Comparison of ENCODE assay signal across 8 mouse cellular contexts in genomic region chr17:86905297-86906135, GRCm38 (mm10). TPM values are rescaled to one million over a fixed set of nuclear protein-coding genes. Genes with fewer than 3 reads are reported as not detected.
DNase-seq lines count a peak whose midpoint lies in the region; ATAC-seq and TF ChIP-seq lines count a peak whose summit lies in the region.

No protein-coding gene starts in this region.

- H3K4me1 ChIP-seq in ES-Bruce4 (ENCODE audit: control insufficient read depth, insufficient read depth, low read length), result no peaks in the 10 kb centered on the region
- H3K4me1 ChIP-seq in forebrain, embryonic 13.5 days, result peaks cover 31% of the 10 kb centered on the region
- H3K4me1 ChIP-seq in hindbrain, embryonic 10.5 days (replicated peaks), result peaks cover 34% of the 10 kb centered on the region
- peaks cover 6% of the 10 kb centered on the region; the same call in 1 of the 2 replicates for H3K4me1 ChIP-seq in lung, postnatal 0 days (ENCODE audit: insufficient read depth, low read depth, low read length)

- no peak for TF ChIP-seq EP300 in ES-Bruce4 (IDR thresholded peaks at IDR 0.05; ENCODE audit: insufficient read depth, low read depth, low read length)
- 0 out of 2 replicates have a peak, but pooled peaks have one; percentile 25 for TF ChIP-seq EP300 in lung, postnatal 0 days (IDR thresholded peaks at IDR 0.05)

- WGBS in forebrain, embryonic 13.5 days, result 17% methylated on average over 19 of the region's 19 CpGs
- WGBS in hindbrain, embryonic 10.5 days, result 23% methylated on average over 19 of the region's 19 CpGs
- WGBS in lung, postnatal 0 days, result 24% methylated on average over 19 of the region's 19 CpGs

- no peak for TF ChIP-seq POLR2A in ES-Bruce4 (IDR thresholded peaks at IDR 0.05; ENCODE audit: insufficient read depth, low read length)

- TF ChIP-seq CTCF in ES-Bruce4 (IDR thresholded peaks at IDR 0.05; ENCODE audit: low read depth, low read length), result peak; percentile 4
- peak; percentile 75 for TF ChIP-seq CTCF in lung, postnatal 0 days (IDR thresholded peaks at IDR 0.05)

- peak overlapping the region; percentile 27 for H3K4me2 ChIP-seq in forebrain, embryonic 13.5 days
- 0 out of 2 replicates have a peak overlapping the region, but pooled peaks have one; percentile 1 for H3K4me2 ChIP-seq in lung, postnatal 0 days (replicated peaks; ENCODE audit: low read depth, low read length)

- no peaks in the 10 kb centered on the region for H3K9me3 ChIP-seq in ES-Bruce4 (replicated peaks; ENCODE audit: control insufficient read depth, insufficient read depth, low read length, poor library complexity, severe bottlenecking)
- no peaks in the 10 kb centered on the region for H3K9me3 ChIP-seq in forebrain, embryonic 13.5 days (replicated peaks)
- H3K9me3 ChIP-seq in hindbrain, embryonic 10.5 days, result no peaks in the 10 kb centered on the region
- H3K9me3 ChIP-seq in lung, postnatal 0 days (ENCODE audit: low read length), result no peaks in the 10 kb centered on the region

- no peaks in the 10 kb centered on the region for H3K36me3 ChIP-seq in ES-Bruce4 (ENCODE audit: control insufficient read depth, insufficient read depth, low read length, poor library complexity, severe bottlenecking)
- no peaks in the 10 kb centered on the region for H3K36me3 ChIP-seq in forebrain, embryonic 13.5 days (ENCODE audit: poor library complexity, severe bottlenecking)
- H3K36me3 ChIP-seq in hindbrain, embryonic 10.5 days, result no peaks in the 10 kb centered on the region
- no peaks in the 10 kb centered on the region for H3K36me3 ChIP-seq in lung, postnatal 0 days (ENCODE audit: insufficient read depth, low read length)

- H3K9ac ChIP-seq in ES-Bruce4 (ENCODE audit: low read depth, poor library complexity, severe bottlenecking), result no peak overlapping the region
- peak overlapping the region; percentile 26 for H3K9ac ChIP-seq in forebrain, embryonic 13.5 days
- no peak overlapping the region for H3K9ac ChIP-seq in lung, postnatal 0 days (replicated peaks; ENCODE audit: low read depth)

- H3K4me3 ChIP-seq in ES-Bruce4 (ENCODE audit: low read depth, low read length), result no peak overlapping the region
- H3K4me3 ChIP-seq in forebrain, embryonic 13.5 days, result no peak overlapping the region
- H3K4me3 ChIP-seq in hindbrain, embryonic 10.5 days, result no peak overlapping the region; the same call in 1 of the 2 replicates
- H3K4me3 ChIP-seq in lung, postnatal 0 days (ENCODE audit: low read depth, low read length), result no peak overlapping the region

- DNase-seq in brain, embryonic 18.5 days (ENCODE audit: low read depth, low spot score), result peak; percentile 37
- peak; percentile 68 for DNase-seq in hindbrain, embryonic 10.5 days (ENCODE audit: low spot score)
- DNase-seq in layer of hippocampus, adult 8-10 months (ENCODE audit: low spot score in 2 of 2), result peak; percentile 44 to 52
- DNase-seq in lung, postnatal 0 days (ENCODE audit: low spot score), result peak; percentile 76
- DNase-seq in retina, postnatal 7 days (ENCODE audit: low read depth, low spot score), result peak; percentile 45
- no peak for DNase-seq in spleen, adult 18-20 months

- H3K27me3 ChIP-seq in ES-Bruce4 (ENCODE audit: control insufficient read depth, insufficient read depth, low read length, poor library complexity, severe bottlenecking), result no peaks in the 10 kb centered on the region
- no peaks in the 10 kb centered on the region for H3K27me3 ChIP-seq in forebrain, embryonic 13.5 days
- H3K27me3 ChIP-seq in hindbrain, embryonic 10.5 days (ENCODE audit: insufficient read depth, poor library complexity, severe bottlenecking), result peaks cover 19% of the 10 kb centered on the region
- no peaks in the 10 kb centered on the region for H3K27me3 ChIP-seq in lung, postnatal 0 days (replicated peaks; ENCODE audit: insufficient read depth, low read length)

- no peak overlapping the region for H3K27ac ChIP-seq in ES-Bruce4 (ENCODE audit: insufficient read depth, low read length)
- peak overlapping the region; percentile 84 for H3K27ac ChIP-seq in forebrain, embryonic 13.5 days
- H3K27ac ChIP-seq in hindbrain, embryonic 10.5 days, result peak overlapping the region; percentile 46
- peak overlapping the region; percentile 16; the same call in 1 of the 2 replicates for H3K27ac ChIP-seq in lung, postnatal 0 days (ENCODE audit: low read length)

- peak; percentile 81 for ATAC-seq in forebrain, embryonic 13.5 days
- ATAC-seq in lung, postnatal 0 days, result peak; percentile 73

RNA-seq across cellular contexts. Expression of gene Tmem247, which starts 11.6 kb away (rescaled TPM):
- polyA plus RNA-seq in ES-Bruce4 (2011; ENCODE audit: insufficient read depth, insufficient read length, low read depth, missing spikeins), result not detected in 2 replicates
- not detected in 2 replicates for polyA plus RNA-seq in forebrain, embryonic 13.5 days (2015; fragmentation: Nextera tagmentation; extraction: Ambion mirVana)
- not detected in 2 replicates for polyA plus RNA-seq in hindbrain, embryonic 10.5 days (2016; fragmentation: Nextera tagmentation; extraction: Ambion mirVana)
- not detected for total RNA-seq in layer of hippocampus, adult 8-10 months (2022)
- polyA plus RNA-seq in lung, postnatal 0 days (2015; fragmentation: Nextera tagmentation; extraction: Ambion mirVana), result not detected in 2 replicates

RNA-seq across cellular contexts. Expression of gene Atp6v1e2, which starts 42.2 kb away (rescaled TPM):
- 0.48 TPM in 1 of 2 replicates, not detected in the other for polyA plus RNA-seq in ES-Bruce4 (2011; ENCODE audit: insufficient read depth, insufficient read length, low read depth, missing spikeins)
- not detected in 2 replicates for polyA plus RNA-seq in forebrain, embryonic 13.5 days (2015; fragmentation: Nextera tagmentation; extraction: Ambion mirVana)
- not detected in 2 replicates for polyA plus RNA-seq in hindbrain, embryonic 10.5 days (2016; fragmentation: Nextera tagmentation; extraction: Ambion mirVana)
- total RNA-seq in layer of hippocampus, adult 8-10 months (2022), result not detected
- polyA plus RNA-seq in lung, postnatal 0 days (2015; fragmentation: Nextera tagmentation; extraction: Ambion mirVana), result not detected in 2 replicates

RNA-seq across cellular contexts. Expression of gene Rhoq, which starts 57.4 kb away (rescaled TPM):
- polyA plus RNA-seq in ES-Bruce4 (2011; ENCODE audit: insufficient read depth, insufficient read length, low read depth, missing spikeins), result 42.1 and 47.1 TPM in 2 replicates
- 5.1 and 5.7 TPM in 2 replicates for polyA plus RNA-seq in forebrain, embryonic 13.5 days (2015; fragmentation: Nextera tagmentation; extraction: Ambion mirVana)
- polyA plus RNA-seq in hindbrain, embryonic 10.5 days (2016; fragmentation: Nextera tagmentation; extraction: Ambion mirVana), result 8.4 and 9.7 TPM in 2 replicates
- 10 to 100 TPM; 35.5 to 44.8 (median 42.0) TPM for total RNA-seq in layer of hippocampus, adult 8-10 months (2022)
- polyA plus RNA-seq in lung, postnatal 0 days (2015; fragmentation: Nextera tagmentation; extraction: Ambion mirVana), result 10.7 and 11.5 TPM in 2 replicates

Comparison
In these comparisons a context has a peak if more than half of its experiments do, and no peak if none do; other contexts are left out.
1. DNase-seq: peak in brain, embryonic 18.5 days (single experiment), hindbrain, embryonic 10.5 days (single experiment), layer of hippocampus, adult 8-10 months (2 of 2), lung, postnatal 0 days (single experiment) and retina, postnatal 7 days (single experiment); none in spleen, adult 18-20 months (0 of 2).